Mouse (Mus musculus): ENCODE data around the gene AA986860.

The AA986860 gene

DNA sequence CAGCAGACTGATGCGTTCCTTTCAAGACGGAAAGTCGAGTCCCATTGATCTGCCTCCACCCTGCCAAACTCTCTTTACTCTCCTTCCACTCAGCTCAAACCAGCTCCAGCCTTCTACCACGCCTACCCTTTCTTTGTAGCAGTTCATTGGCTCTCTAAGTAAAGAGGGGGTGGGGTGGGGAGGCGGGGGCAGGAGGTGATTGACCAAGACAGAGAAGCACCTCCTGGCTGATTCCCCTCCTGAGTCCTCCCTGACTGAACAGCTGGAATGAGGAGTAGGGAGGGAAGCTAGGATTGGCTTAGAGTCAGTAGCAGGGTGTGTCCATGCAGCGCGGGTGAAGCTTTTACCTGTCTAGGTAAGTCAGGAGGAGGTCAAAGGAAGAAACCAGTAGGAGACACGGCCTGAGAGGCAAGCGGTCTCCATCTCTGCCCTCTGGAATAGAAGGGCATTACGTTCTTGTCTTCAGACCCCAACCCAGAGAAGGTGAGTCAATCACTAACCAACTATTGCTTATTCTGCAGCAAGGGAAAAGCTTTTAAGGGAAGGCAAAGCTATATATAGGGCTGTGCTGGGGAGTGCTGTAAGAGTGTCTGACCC lies at the start of gene AA986860:
Gene AA986860, plus strand, starts transcription at position 236 of the 597 bp plus-strand sequence.
- DNase-seq (ENCODE audit: low read depth) = no peak

DNA sequence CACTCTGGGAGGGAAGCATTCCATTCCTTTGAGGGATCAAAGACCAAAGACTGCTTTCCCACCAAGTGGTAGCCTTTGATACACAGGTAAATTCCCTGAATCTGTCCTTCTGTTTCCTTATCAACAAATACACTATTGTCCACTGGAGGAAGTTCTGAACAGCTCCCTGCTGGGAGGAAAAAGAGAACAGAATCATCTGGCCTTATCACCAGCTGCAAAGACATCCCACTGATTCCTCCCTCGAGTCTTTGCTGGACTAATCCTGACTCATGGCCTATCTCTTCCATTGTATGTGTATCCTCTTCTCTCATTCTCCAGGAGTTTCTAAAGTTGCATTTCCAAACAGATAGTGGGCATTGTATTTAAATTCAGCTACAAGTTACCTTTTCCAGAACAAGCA lies 47.9 kb upstream of the AA986860 start:
- no peak for DNase-seq (ENCODE audit: low read depth)

DNA sequence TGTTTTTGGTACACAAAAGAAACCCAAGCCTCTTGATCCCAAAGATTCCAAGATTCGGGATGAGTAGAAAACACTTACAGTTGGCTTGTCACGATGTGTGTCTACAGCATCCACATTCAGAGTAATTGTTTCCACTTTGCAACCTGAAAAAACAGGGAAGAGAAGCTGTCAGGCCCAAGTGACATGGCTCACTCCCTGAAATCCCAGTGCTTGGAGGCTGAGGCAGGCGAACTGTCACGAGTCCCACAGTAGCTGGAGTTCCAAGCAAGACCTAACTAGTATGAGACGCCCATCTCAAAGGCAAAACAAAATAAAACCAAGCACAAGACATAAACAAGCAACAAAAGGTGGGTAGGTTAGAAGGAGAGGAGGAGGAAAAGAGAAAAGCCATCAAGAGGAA lies 33.2 kb upstream of the AA986860 start:
- DNase-seq (ENCODE audit: low read depth) = no peak

DNA sequence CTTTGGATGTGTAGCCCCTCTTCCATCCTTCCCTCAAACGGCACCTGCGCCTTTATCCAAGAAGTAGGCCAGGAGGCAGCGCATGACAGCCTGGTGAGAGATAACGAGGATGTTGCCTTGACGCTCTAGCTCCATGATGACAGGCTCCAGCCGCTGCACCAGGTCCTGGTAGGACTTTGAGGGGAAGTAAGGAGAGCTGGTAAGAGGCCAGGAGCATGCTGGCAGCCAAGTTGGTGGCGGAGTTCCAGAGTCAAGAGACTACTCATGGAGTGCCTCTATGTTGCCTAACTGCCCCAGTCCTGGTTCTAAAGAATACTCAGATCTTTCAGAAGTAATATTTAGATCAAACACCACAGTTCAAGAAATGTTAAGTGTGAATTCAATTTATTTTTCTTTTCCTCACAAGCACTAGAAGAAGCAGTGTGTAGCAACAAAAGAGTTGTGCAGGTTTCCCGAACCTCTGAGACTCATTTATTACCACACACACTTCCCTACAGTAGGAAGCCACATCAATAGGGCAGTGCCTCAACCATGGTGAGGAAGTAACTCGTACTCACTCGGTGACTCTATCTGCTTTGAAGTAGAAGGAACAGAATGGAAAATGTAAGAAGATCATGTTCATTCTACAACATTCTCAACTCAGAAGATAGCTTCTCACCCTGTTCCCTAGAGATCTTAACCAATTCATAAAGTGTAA lies 31.7 kb upstream of the AA986860 start:
- no peak for DNase-seq (ENCODE audit: low read depth)

DNA sequence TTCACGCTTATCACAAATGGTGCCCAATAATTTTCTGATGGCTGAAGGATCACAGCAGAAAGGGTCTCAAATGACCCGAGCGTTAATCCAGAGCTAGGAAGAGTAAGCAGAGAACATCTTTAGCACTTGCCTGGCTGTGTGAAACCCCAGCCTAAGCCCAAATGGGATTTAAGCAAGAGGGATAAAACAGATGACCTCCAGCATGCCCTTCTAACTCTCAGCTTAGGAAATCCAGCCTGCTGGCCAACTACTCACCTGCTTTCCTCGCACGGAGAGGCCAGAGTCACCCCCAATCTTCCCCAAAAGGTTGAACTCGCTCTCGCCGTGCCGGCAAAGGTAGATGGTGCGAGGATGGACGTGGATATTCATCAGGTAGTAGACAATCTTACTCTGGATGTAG lies 29.8 kb upstream of the AA986860 start:
- no peak for DNase-seq (ENCODE audit: low read depth)

DNA sequence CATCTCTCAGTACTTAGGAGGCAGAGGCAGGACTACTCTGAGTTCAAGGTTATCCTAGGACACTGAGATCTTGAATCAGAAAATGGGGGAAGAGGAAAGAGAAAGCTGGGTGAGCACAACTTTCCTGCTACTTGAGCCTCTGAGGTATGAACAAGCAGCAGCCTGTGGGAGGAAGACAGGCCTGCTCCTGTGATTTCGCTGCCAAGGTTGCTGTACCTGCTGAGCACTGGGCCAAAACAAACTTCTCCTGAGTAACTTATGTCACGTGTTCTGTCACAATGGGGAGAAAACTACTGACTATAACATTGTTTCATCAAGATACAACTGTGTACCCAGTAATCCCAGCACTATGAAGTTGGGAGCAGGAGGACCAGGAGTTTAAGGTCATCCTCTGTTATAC lies 28.2 kb upstream of the AA986860 start:
- no peak for DNase-seq (ENCODE audit: low read depth)

DNA sequence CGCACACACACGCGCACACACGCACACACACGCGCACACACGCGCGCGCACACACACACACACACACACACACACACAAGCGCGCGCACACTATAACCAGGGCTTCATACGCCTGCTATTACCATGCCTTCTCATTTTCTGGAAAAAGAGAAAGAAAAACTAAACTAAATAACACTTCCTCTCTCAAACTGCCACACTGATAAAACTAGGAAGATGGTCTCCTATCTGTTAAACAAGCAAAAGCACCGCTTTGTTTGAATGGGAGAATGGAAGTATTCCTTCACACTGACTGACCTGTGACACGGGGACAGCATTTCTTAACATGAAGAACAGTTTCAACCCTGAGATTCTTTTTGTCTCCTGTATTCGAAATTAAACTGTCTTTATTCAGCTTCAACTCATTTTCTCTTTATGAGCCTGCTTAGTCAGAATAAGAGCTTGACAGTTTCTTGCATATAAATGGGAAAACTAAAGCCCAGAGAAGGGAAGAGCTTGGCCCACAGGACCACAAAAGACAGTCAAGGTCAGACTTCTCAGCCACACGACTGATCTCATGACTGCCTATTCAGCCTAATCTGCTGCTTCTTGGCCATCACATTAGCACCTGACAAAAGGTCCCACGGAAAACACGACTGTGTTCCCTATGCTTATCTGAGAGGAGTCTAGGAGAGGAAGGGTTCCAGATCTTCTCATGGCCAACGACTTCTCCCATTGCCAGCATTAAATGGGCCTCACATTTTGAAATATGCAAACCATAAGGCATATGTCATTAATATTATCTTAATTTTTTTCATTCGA lies 21.3 kb upstream of the AA986860 start:
- no peak for DNase-seq (ENCODE audit: low read depth)

DNA sequence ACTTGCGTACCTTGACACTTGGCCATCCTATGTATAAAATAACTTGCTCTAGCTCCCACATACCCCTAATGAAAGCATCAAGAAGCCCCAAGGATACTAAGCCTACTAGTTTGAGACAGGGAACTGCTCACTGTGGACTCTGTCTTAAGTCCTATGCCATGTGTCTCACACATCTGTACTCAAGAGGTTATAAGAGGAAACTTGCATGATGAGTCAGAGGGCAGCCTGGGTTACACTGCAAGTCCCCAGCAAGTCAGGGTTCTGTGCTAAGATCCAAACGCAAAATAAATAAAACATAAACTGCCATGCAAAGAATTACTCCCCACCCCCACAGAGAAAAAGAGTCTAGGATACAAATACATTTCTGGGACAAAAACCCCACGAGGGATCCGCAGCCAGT lies 17.7 kb upstream of the AA986860 start:
- peak; percentile 6 for DNase-seq (ENCODE audit: low read depth)

DNA sequence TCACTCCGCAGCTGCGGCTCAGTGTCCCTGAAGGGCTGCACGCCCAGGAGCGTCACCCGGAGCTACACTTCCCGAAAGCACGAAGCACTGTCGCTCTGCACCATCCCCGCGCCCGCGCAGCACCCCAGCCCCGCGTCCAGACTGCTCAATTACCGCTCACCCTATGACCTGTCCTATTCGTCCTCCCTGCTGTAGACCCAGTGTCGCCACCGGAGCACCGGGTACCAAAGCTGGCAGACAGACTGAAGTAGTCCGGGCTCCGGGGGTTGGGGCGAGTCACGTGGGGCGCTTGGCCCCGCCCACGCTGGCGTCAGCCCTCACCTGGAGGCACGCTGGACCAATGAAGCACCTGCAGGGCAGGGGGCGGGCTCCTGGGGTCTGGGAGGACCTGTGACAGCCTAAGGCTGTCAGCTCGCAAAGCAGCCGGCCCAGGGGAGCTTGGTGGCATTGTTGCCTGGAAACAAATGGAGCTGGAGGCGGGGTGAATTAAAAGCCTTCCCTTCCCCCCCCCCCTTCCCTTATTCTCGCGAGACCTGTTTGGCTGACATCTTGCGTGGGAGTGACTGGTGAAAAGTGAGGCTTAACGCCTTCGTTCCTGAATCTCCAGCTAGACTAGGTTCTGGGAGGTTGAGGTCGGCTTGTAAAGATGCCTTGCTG lies 16.1 kb upstream of the AA986860 start, which contains the start of gene Gm29427:
Gene Gm29427, minus strand, starts transcription at position 239 of the 657 bp plus-strand sequence.
- DNase-seq (ENCODE audit: low read depth) = peak; percentile 98

DNA sequence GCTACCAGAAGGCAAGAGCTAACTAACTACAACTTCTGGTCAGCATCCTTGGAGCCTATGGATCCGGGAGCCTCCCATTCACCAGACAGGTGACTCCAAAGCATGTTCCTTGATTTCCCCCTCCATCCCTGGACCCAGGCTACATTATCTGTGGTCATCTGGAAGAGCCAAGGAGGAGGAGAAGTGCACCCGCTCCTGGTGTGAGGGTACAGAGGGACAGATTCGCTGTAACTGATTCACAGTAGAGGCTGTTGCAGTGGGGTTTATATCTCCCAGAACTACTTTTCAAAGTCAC lies 15.6 kb upstream of the AA986860 start:
- no peak for DNase-seq (ENCODE audit: low read depth)

DNA sequence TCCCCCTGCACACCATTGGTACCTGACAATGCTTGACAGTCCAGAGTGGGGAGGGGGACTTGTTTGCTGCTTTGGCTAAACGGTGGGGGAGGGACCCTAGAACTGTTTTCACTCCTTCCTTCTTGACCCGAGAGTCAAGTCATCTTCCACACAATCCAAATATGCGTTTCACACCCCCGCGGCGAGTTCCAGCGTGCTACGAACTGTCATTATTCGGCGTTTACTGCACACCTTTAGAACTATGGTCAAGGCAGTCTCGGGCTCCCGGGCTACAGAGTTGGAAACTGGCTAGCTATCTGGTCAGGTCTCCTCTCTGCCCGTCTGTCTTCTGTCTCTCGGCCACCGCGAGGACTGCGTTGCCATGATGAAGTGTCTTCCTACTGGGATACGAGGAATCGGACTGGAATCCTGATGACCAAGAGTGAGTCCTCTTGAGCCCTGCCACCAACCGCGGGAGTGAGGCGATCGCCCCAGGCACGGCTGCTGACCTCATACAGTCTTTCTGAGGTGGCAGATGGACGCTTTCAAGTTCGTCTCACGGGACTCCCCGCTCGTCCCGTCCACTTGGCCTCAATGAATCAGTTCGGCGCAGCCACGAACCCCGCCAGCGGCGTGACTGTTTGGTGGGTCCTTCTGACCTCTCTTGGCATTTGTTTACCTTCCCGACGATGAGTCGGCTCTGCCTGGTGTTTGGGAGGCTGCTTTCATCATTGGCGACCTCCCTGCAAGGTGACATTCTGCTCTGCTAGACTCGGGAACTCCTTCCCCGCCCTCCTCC lies 15.1 kb upstream of the AA986860 start:
- DNase-seq (ENCODE audit: low read depth) = no peak

DNA sequence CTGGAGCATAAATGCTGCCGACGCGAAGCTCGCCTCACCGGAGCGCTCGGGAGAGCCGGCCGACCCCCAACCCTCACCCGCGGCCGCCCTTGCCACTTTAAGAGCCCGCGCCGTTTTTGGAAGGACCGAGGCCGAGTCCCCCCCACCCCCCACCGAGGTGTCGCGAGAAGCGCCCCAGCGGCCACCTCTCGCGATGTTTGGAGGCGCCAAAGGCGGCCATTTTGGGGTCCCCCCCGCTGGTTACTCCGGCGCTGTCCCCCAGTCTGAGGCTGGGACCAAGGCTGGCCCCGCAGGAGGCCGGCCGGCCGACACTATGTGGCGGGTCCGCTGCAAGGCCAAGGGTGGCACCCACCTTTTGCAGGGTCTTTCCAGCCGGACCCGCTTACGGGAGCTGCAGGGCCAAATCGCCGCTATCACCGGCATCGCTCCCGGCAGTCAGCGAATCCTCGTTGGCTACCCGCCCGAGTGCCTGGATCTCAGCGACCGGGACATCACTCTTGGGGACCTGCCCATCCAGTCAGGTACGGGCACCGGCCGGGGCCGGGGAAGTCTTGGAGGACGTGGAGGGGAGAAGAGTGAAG lies 14.4 kb upstream of the AA986860 start, which contains the start of gene Yod1:
Gene Yod1, plus strand, starts transcription at position 37 of the 581 bp plus-strand sequence.
- peak; percentile 96 for DNase-seq (ENCODE audit: low read depth)

DNA sequence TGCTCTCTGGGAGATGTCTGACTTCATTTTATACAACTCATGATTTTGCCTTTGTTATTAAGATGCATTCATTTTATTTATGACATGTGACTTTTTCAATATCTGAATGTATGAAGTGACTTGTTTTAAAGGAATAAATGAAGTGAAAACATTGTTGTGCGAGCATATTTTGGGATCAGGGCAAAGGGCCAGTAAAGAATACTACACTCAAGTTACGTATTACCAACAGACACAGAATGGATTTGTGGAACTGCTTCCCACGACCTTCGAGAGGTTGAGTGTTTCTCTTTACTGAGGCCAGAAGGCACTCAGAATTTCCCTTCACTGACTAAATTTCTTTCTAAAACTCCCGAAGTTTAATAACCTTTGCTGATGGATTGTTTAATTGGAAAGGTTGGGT lies 7.6 kb upstream of the AA986860 start:
- no peak for DNase-seq (ENCODE audit: low read depth)

DNA sequence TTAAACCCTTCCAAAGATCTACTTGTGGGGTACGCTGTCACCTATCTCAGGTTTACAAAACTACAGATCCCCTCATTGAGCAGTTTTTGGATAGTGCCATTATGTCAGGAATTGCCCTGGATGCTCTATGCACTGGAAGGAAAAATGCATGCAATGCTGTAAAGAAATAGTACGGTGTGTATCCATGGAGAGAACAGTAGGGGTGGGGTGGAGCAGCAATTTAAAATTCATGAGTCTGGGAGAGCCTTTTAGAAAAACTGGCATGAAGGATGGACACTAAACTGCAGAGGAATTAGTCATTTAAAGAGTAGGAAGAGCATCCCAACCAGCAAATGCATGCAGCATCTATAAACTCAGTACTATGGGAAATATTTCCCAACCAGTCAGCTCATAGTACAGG lies 5.4 kb upstream of the AA986860 start:
- no peak for DNase-seq (ENCODE audit: low read depth)

DNA sequence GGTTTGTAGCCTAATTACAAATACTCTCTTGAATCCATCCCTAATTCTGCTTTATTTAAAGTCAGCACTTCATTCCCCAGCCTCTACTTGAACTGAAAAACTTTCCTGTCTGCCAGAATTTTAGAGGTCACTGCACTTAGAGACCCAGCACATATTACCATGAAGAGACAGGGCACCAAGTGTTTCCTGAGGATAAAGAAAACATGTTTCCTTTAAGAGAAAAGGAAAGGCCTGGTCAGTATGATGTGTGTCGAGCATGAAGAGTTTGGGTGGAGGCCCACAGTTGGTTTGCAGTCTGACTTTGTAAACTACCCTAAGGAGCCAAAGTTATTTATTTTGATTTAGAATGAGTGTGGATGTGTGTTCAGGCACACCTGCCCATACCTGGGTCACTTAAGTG lies 3.7 kb upstream of the AA986860 start:
- DNase-seq (ENCODE audit: low read depth) = no peak

DNA sequence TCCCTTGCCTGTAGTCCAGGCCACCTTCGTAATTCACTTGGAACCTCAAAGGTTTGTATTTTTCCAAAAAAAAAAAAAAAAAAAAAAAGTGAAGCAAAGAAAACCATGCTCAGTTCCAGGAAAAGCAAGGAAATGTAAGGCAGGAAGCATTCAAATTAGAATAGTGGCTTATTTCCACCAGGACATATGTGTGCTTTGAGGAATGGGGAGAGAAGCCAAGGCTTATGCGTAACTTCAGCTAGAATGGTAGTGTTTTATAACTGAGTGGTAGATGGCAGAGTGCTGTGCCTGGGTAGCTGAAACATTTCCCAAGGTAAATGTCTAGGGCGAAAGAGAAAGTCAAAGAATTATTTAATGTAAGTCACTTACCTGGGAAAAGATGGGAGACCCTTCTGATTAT lies 3.1 kb upstream of the AA986860 start:
- DNase-seq (ENCODE audit: low read depth) = no peak

DNA sequence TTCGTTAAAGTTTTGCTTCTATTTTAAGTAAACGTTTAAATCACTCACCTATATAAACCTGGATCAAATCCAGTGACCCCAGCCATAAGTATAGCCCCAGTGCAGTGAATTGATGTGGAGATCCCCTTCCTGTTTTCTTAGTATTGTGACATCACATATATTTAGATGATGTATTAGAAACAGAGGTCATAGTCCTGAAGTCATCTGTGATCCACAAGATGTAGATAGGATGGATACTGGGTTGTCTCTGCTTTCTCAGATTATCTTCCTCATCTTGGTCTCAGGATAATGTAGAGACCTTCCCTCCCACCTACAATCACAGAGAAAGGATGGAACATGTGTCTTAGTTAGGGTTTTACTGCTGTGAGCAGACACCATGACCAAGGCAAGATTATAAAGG lies 2.6 kb upstream of the AA986860 start, which contains the start of gene Pfkfb2:
Gene Pfkfb2, minus strand, starts transcription at position 101 of the 400 bp plus-strand sequence.
- no peak for DNase-seq (ENCODE audit: low read depth)

DNA sequence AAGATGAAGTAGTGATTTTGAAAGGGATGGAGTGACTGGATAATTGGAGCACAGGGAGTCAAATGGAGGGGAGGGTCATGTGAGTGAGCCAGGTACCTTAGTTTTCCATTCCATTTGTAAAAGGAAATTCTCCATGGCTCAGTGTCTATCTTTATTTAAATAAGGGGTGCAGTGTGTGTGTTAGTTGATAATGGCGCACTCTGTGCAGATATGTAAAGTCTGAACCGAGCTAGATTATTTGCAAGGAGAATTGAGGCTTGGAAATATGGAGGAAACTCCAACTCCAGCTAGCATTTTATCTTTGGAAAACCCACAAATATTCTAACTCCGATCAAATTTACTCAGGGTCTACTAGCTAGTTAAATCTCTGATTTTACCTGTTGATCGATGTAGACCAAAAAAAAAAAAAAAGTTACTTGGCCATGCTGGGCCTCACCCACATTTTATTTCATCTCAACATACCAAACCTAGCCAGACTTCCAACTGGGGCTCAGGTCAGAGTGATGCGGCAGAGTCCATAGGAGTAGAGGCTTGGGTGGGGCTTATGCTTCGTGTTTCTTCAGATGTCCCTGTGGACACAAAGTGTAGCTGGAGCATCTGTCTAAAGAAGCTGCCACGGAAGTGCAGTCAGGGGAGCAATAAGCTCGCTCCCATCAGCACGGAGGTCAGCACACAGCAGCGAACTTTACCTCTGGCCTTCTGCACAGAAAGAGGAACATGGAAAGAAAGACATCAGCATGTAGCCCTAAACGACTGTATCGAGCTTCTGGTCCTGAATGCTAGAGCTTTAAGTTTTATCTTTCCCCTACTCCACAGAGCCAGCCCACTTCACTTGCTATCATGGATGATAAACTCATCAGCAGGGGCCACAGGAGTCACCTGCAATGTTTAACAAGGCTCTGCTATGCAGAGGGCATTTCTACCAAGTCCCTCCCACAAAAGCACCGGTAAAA lies 1.2 kb downstream of the AA986860 start:
- no peak for DNase-seq (ENCODE audit: low read depth)

DNA sequence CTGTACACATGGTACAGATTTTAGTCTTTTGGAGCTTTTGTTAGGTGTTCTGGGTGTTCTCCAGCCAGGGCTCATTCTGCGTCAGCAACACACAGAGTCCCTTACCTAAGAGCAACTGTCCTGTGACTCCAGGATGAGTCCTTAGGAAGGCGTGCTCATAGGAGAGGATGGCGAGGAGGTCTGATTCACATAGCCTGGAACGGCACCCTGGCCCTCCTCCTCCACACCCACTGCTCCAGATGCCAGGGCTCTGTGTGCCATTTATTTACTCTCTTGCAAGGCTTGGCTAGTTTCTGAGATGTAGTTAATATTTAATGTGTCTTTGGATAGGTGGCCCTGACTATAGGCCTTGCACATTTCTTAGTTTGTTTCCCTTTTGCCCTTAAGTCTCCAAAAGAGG lies 1.9 kb downstream of the AA986860 start:
- DNase-seq (ENCODE audit: low read depth) = no peak

DNA sequence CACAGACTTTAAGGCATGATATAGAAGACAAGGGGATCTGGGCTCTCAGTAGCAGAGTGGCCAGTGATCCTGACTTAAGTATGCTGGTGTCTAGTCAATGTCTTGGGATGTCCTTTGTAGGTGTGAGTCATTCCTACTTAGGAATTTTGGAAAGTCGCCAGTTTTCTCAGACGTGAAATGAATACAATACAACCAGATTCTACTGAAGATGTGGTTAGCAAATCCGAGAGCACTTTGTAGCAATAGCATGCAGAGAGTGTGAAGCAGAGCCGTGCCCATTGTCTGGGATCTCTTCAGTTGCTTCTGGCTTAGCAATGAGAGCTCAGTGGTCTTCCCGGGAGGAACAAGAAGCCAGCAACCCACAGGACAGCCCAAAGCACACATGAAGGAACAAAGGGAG lies 2.7 kb downstream of the AA986860 start:
- DNase-seq (ENCODE audit: low read depth) = no peak
